Mouse (Mus musculus) spleen, adult 2 months (tissue): ENCODE measurements around the gene Tlr7.

Source experiments
- CTCF ChIP-seq: fragments of 200-500 bp; IDR thresholded peaks from 2 replicates; pipeline ENCODE4 v1.5.1; 2011; ENCODE audit warnings: mild to moderate bottlenecking, inconsistent platforms; ENCODE audit not compliant: insufficient read depth, insufficient read length, insufficient replicate concordance; ENCODE audit errors: extremely low read depth
- POLR2A ChIP-seq: fragments of 200-500 bp; IDR thresholded peaks from 2 replicates; pipeline ENCODE4 v1.6.1; 2011; ENCODE audit warnings: low read depth, low read length, inconsistent platforms

GRCm38 (mm10) chrX:167321233-167321806 lies 9.0 kb downstream of the Tlr7 start:
- TF ChIP-seq CTCF (no peak), POLR2A (no peak)
